8 mouse cellular contexts compared by ENCODE assay signal in genomic region chr5:107960532-107961202, GRCm38 (mm10). TPM values are rescaled to one million over a fixed set of nuclear protein-coding genes. Genes with fewer than 3 reads are reported as not detected.
DNase-seq lines count a peak whose midpoint lies in the region; ATAC-seq and TF ChIP-seq lines count a peak whose summit lies in the region.

No protein-coding gene starts in this region.

- no peak overlapping the region for H3K9ac ChIP-seq in ES-Bruce4 (ENCODE audit: low read depth, poor library complexity, severe bottlenecking)
- peak overlapping the region; percentile 39; the same call in 1 of the 2 replicates for H3K9ac ChIP-seq in heart, embryonic 12.5 days
- H3K9ac ChIP-seq in hindbrain, embryonic 13.5 days, result no peak overlapping the region

- no peaks in the 10 kb centered on the region for H3K9me3 ChIP-seq in ES-Bruce4 (replicated peaks; ENCODE audit: control insufficient read depth, insufficient read depth, low read length, poor library complexity, severe bottlenecking)
- H3K9me3 ChIP-seq in heart, embryonic 12.5 days (replicated peaks), result no peaks in the 10 kb centered on the region
- H3K9me3 ChIP-seq in hindbrain, embryonic 13.5 days, result no peaks in the 10 kb centered on the region

- no peaks in the 10 kb centered on the region for H3K4me1 ChIP-seq in ES-Bruce4 (ENCODE audit: control insufficient read depth, insufficient read depth, low read length)
- peaks cover 25% of the 10 kb centered on the region for H3K4me1 ChIP-seq in heart, embryonic 12.5 days (replicated peaks)
- H3K4me1 ChIP-seq in hindbrain, embryonic 13.5 days (replicated peaks), result peaks cover 13% of the 10 kb centered on the region

- H3K4me2 ChIP-seq in heart, embryonic 12.5 days, result peak overlapping the region; percentile 56
- no peak overlapping the region for H3K4me2 ChIP-seq in hindbrain, embryonic 13.5 days

- ATAC-seq in heart, embryonic 12.5 days (ENCODE audit: insufficient number of reproducible peaks, low FRiP score), result peak; percentile 82; the same call in 1 of the 2 replicates
- no peak for ATAC-seq in hindbrain, embryonic 13.5 days (ENCODE audit: low FRiP score)

- WGBS in heart, embryonic 12.5 days, result 33% methylated on average over 14 of the region's 14 CpGs
- WGBS in hindbrain, embryonic 13.5 days, result 74% methylated on average over 14 of the region's 14 CpGs

- no peaks in the 10 kb centered on the region for H3K27me3 ChIP-seq in ES-Bruce4 (ENCODE audit: control insufficient read depth, insufficient read depth, low read length, poor library complexity, severe bottlenecking)
- no peaks in the 10 kb centered on the region for H3K27me3 ChIP-seq in heart, embryonic 12.5 days (replicated peaks)
- H3K27me3 ChIP-seq in hindbrain, embryonic 13.5 days, result no peaks in the 10 kb centered on the region

- no peaks in the 10 kb centered on the region for H3K36me3 ChIP-seq in ES-Bruce4 (ENCODE audit: control insufficient read depth, insufficient read depth, low read length, poor library complexity, severe bottlenecking)
- H3K36me3 ChIP-seq in heart, embryonic 12.5 days, result no peaks in the 10 kb centered on the region
- no peaks in the 10 kb centered on the region for H3K36me3 ChIP-seq in hindbrain, embryonic 13.5 days

- H3K4me3 ChIP-seq in ES-Bruce4 (ENCODE audit: low read depth, low read length), result peak overlapping the region; percentile 44
- peak overlapping the region; percentile 18 for H3K4me3 ChIP-seq in heart, embryonic 12.5 days
- no peak overlapping the region for H3K4me3 ChIP-seq in hindbrain, embryonic 13.5 days

- TF ChIP-seq POLR2A in ES-Bruce4 (IDR thresholded peaks at IDR 0.05; ENCODE audit: insufficient read depth, low read length), result no peak

- no peak for TF ChIP-seq EP300 in ES-Bruce4 (IDR thresholded peaks at IDR 0.05; ENCODE audit: insufficient read depth, low read depth, low read length)

- peak; percentile 90 for DNase-seq in 416B (ENCODE audit: low read depth)
- peak; percentile 62 for DNase-seq in lung, postnatal 25 days (ENCODE audit: low spot score)
- no peak for DNase-seq in urinary bladder, postnatal 4 days (ENCODE audit: low spot score in 2 of 2)
- no peak for DNase-seq in adrenal gland, postnatal 25 days
- no peak for DNase-seq in retina, postnatal 1 day

- no peak overlapping the region for H3K27ac ChIP-seq in ES-Bruce4 (ENCODE audit: insufficient read depth, low read length)
- H3K27ac ChIP-seq in heart, embryonic 12.5 days (ENCODE audit: poor library complexity, severe bottlenecking), result peak overlapping the region; percentile 5; the same call in 1 of the 2 replicates
- H3K27ac ChIP-seq in hindbrain, embryonic 13.5 days, result no peak overlapping the region

- TF ChIP-seq CTCF in ES-Bruce4 (IDR thresholded peaks at IDR 0.05; ENCODE audit: low read depth, low read length), result no peak

RNA-seq across cellular contexts. Expression of gene Fam69a, which starts 26.2 kb away (rescaled TPM):
- 7.8 and 8.9 TPM in 2 replicates for polyA plus RNA-seq in ES-Bruce4 (2011; ENCODE audit: insufficient read depth, insufficient read length, low read depth, missing spikeins)
- 21.0 and 22.2 TPM in 2 replicates for polyA plus RNA-seq in heart, embryonic 12.5 days (2016; fragmentation: Nextera tagmentation; extraction: Ambion mirVana)
- total RNA-seq in adrenal gland, postnatal 25 days (2021), result 4.4 and 4.6 TPM in 2 replicates
- polyA plus RNA-seq in hindbrain, embryonic 13.5 days (2015; fragmentation: Nextera tagmentation; extraction: Ambion mirVana), result 44.6 and 49.3 TPM in 2 replicates

Comparison
In these comparisons a context has a peak if more than half of its experiments do, and no peak if none do; other contexts are left out.
1. DNase-seq: peak in 416B (single experiment) and lung, postnatal 25 days (single experiment); none in urinary bladder, postnatal 4 days (0 of 2), adrenal gland, postnatal 25 days (single experiment) and retina, postnatal 1 day (single experiment).